Mouse (Mus musculus): Measurements from ENCODE around the gene Rgs5. TPM values are rescaled to one million over a fixed set of nuclear protein-coding genes. Genes with fewer than 3 reads are reported as not detected.

The Rgs5 gene
- polyA plus RNA-seq, 1 experiment from 2014 or later = 9.1 TPM

GRCm38 (mm10) chr1:169680455-169681208, 25.3 kb downstream of the Rgs5 start:
- Histone ChIP-seq H3K9ac (no peak overlapping the region), H3K27me3 (no peaks in the 10 kb centered on the region), H3K36me3 (no peaks in the 10 kb centered on the region), H3K4me3 (no peak overlapping the region), H3K27ac (peak overlapping the region; percentile 29; the same call in 1 of the 2 replicates), H3K9me3 (no peaks in the 10 kb centered on the region), H3K4me1 (no peaks in the 10 kb centered on the region), H3K4me2 (no peak overlapping the region)
- 74% methylated on average over 9 of the region's 9 CpGs for WGBS
- ATAC-seq (ENCODE audit: borderline replicate concordance, extremely low read depth, low FRiP score, low TSS enrichment) = no peak

GRCm38 (mm10) chr1:169682775-169683497, 27.6 kb downstream of the Rgs5 start:
- WGBS = 77% methylated on average over 7 of the region's 7 CpGs

GRCm38 (mm10) chr1:169685257-169685656, 30.0 kb downstream of the Rgs5 start:
- Histone ChIP-seq H3K4me2 (no peak overlapping the region), H3K36me3 (no peaks in the 10 kb centered on the region), H3K9me3 (no peaks in the 10 kb centered on the region), H3K9ac (no peak overlapping the region), H3K4me1 (no peaks in the 10 kb centered on the region), H3K27me3 (no peaks in the 10 kb centered on the region), H3K27ac (no peak overlapping the region), H3K4me3 (no peak overlapping the region)
- ATAC-seq (ENCODE audit: borderline replicate concordance, extremely low read depth, low FRiP score, low TSS enrichment) = no peak
- 57% methylated on average over 5 of the region's 5 CpGs for WGBS

More at GRCm38 (mm10) chr1:169682775-169683497, 27.6 kb downstream of the Rgs5 start:
- H3K27ac ChIP-seq = no peak overlapping the region
- no peak overlapping the region for H3K9ac ChIP-seq
- H3K36me3 ChIP-seq = no peaks in the 10 kb centered on the region
- H3K4me1 ChIP-seq = no peaks in the 10 kb centered on the region
- no peaks in the 10 kb centered on the region for H3K9me3 ChIP-seq
- no peak overlapping the region for H3K4me3 ChIP-seq
- no peak overlapping the region for H3K4me2 ChIP-seq
- ATAC-seq (ENCODE audit: borderline replicate concordance, extremely low read depth, low FRiP score, low TSS enrichment) = no peak
- no peaks in the 10 kb centered on the region for H3K27me3 ChIP-seq

GRCm38 (mm10) chr1:169693040-169693439, 37.7 kb downstream of the Rgs5 start:
- ATAC-seq (ENCODE audit: borderline replicate concordance, extremely low read depth, low FRiP score, low TSS enrichment) = no peak
- Histone ChIP-seq H3K9ac (no peak overlapping the region), H3K36me3 (no peaks in the 10 kb centered on the region), H3K9me3 (no peaks in the 10 kb centered on the region), H3K4me3 (no peak overlapping the region), H3K27me3 (no peaks in the 10 kb centered on the region), H3K27ac (no peak overlapping the region), H3K4me2 (no peak overlapping the region), H3K4me1 (no peaks in the 10 kb centered on the region)
- WGBS = 55% methylated on average over 2 of the region's 2 CpGs

GRCm38 (mm10) chr1:169693537-169693936, 38.2 kb downstream of the Rgs5 start:
- ATAC-seq (ENCODE audit: borderline replicate concordance, extremely low read depth, low FRiP score, low TSS enrichment) = no peak
- whole genome bisulfite sequencing = 32% methylated on average over 3 of the region's 3 CpGs
- no peak overlapping the region for H3K27ac ChIP-seq

GRCm38 (mm10) chr1:169695356-169695755, 40.1 kb downstream of the Rgs5 start:
- Histone ChIP-seq H3K27me3 (no peaks in the 10 kb centered on the region), H3K36me3 (no peaks in the 10 kb centered on the region), H3K4me1 (no peaks in the 10 kb centered on the region), H3K27ac (no peak overlapping the region), H3K9me3 (no peaks in the 10 kb centered on the region), H3K4me3 (no peak overlapping the region), H3K4me2 (no peak overlapping the region), H3K9ac (no peak overlapping the region)
- ATAC-seq (ENCODE audit: borderline replicate concordance, extremely low read depth, low FRiP score, low TSS enrichment) = no peak
- 67% methylated on average over 3 of the region's 3 CpGs for WGBS

More at GRCm38 (mm10) chr1:169693537-169693936, 38.2 kb downstream of the Rgs5 start:
- Histone ChIP-seq H3K4me3 (no peak overlapping the region), H3K9ac (no peak overlapping the region), H3K27me3 (no peaks in the 10 kb centered on the region), H3K4me1 (no peaks in the 10 kb centered on the region), H3K36me3 (no peaks in the 10 kb centered on the region), H3K4me2 (no peak overlapping the region), H3K9me3 (no peaks in the 10 kb centered on the region)

GRCm38 (mm10) chr1:169697236-169697635, 41.9 kb downstream of the Rgs5 start:
- no peaks in the 10 kb centered on the region for H3K36me3 ChIP-seq
- no peaks in the 10 kb centered on the region for H3K27me3 ChIP-seq
- H3K9ac ChIP-seq = no peak overlapping the region
- H3K4me2 ChIP-seq = no peak overlapping the region
- no peak for ATAC-seq (ENCODE audit: borderline replicate concordance, extremely low read depth, low FRiP score, low TSS enrichment)
- H3K4me1 ChIP-seq = no peaks in the 10 kb centered on the region
- H3K9me3 ChIP-seq = no peaks in the 10 kb centered on the region
- no peak overlapping the region for H3K4me3 ChIP-seq
- no peak overlapping the region for H3K27ac ChIP-seq
- WGBS = 70% methylated on average over 4 of the region's 4 CpGs

GRCm38 (mm10) chr1:169699184-169699583, 43.9 kb downstream of the Rgs5 start:
- WGBS = 91% methylated on average over 2 of the region's 2 CpGs
- Histone ChIP-seq H3K27ac (no peak overlapping the region), H3K36me3 (no peaks in the 10 kb centered on the region), H3K9ac (no peak overlapping the region), H3K4me3 (no peak overlapping the region), H3K4me2 (no peak overlapping the region), H3K9me3 (no peaks in the 10 kb centered on the region), H3K27me3 (no peaks in the 10 kb centered on the region), H3K4me1 (no peaks in the 10 kb centered on the region)
- no peak for ATAC-seq (ENCODE audit: borderline replicate concordance, extremely low read depth, low FRiP score, low TSS enrichment)

- no peak overlapping the region for H3K9ac ChIP-seq
- H3K4me2 ChIP-seq = no peak overlapping the region
- WGBS = 58% methylated on average over 4 of the region's 4 CpGs
- no peak overlapping the region for H3K27ac ChIP-seq
- ATAC-seq (ENCODE audit: borderline replicate concordance, extremely low read depth, low FRiP score, low TSS enrichment) = peak; percentile 57; the same call in 1 of the 2 replicates
- H3K36me3 ChIP-seq = no peaks in the 10 kb centered on the region
- no peak overlapping the region for H3K4me3 ChIP-seq
- no peaks in the 10 kb centered on the region for H3K9me3 ChIP-seq
- H3K4me1 ChIP-seq = no peaks in the 10 kb centered on the region
- no peaks in the 10 kb centered on the region for H3K27me3 ChIP-seq
Measured at GRCm38 (mm10) chr1:169704395-169705087, 49.2 kb downstream of the Rgs5 start.

- 66% methylated on average over 2 of the region's 2 CpGs for WGBS
- no peaks in the 10 kb centered on the region for H3K9me3 ChIP-seq
- no peak for ATAC-seq (ENCODE audit: borderline replicate concordance, extremely low read depth, low FRiP score, low TSS enrichment)
Measured at GRCm38 (mm10) chr1:169721836-169722235, 66.5 kb downstream of the Rgs5 start.

GRCm38 (mm10) chr1:169726319-169726718, 71.0 kb downstream of the Rgs5 start:
- WGBS = 64% methylated on average over 3 of the region's 3 CpGs
- Histone ChIP-seq H3K27me3 (no peaks in the 10 kb centered on the region), H3K4me1 (no peaks in the 10 kb centered on the region), H3K9me3 (no peaks in the 10 kb centered on the region), H3K4me2 (no peak overlapping the region), H3K9ac (no peak overlapping the region), H3K27ac (no peak overlapping the region), H3K4me3 (no peak overlapping the region), H3K36me3 (no peaks in the 10 kb centered on the region)
- ATAC-seq (ENCODE audit: borderline replicate concordance, extremely low read depth, low FRiP score, low TSS enrichment) = no peak

More at GRCm38 (mm10) chr1:169721836-169722235, 66.5 kb downstream of the Rgs5 start:
- no peak overlapping the region for H3K9ac ChIP-seq
- H3K27ac ChIP-seq = no peak overlapping the region
- no peaks in the 10 kb centered on the region for H3K27me3 ChIP-seq
- no peak overlapping the region for H3K4me3 ChIP-seq
- H3K4me2 ChIP-seq = no peak overlapping the region
- H3K4me1 ChIP-seq = no peaks in the 10 kb centered on the region
- no peaks in the 10 kb centered on the region for H3K36me3 ChIP-seq
